8 mouse cellular contexts compared by ENCODE assay signal in the genomic region with DNA sequence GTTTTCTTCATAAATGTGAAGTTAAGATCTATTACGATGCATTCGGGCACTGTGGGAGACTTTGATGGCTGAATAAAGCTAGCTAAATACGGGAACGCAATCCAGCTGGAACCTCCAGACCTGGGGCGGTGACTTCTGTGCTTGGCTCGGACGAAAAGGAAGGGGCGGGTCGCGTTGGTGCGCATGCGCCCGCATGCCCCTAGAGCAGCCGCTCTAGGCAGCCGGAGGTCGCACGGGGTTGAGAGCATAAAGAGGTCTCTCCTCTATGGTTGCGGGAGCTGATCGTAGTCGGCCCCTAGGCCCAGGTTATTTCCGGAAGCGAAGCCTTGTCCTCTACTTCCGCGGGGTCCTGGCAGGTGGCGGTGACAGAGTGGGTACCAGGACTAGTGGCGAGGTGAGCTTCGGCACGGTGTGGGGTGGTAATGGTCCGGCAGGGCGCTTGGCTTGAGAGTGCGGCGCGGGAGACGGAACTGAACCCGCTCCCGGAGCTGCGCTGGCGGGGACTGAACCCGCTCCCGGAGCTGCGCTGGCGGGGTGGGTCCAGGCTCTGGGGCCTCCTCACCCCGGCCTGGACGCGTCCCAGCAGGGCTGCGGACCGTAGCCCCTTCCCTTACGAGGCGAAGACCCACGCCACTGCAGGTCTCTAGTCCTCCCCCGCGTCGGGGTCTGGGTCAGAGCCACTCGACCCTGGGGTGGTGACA. TPM values are rescaled to one million over a fixed set of nuclear protein-coding genes. Genes with fewer than 3 reads are reported as not detected.
DNase-seq lines count a peak whose midpoint lies in the region; ATAC-seq and TF ChIP-seq lines count a peak whose summit lies in the region.

A gene (plus strand): TSS at position 174 of the 701 bp plus-strand sequence.
A gene (plus strand): TSS at position 245 of the 701 bp plus-strand sequence.

- H3ac ChIP-seq in myocyte (ENCODE audit: control insufficient read depth, insufficient read length), result peak within 1 kb of the TSS; percentile 78

- peak within 1 kb of the TSS; percentile 78 for H3K4me2 ChIP-seq in heart, embryonic 11.5 days
- H3K4me2 ChIP-seq in kidney, embryonic 16.5 days (replicated peaks; ENCODE audit: low read depth, low read length), result peak within 1 kb of the TSS; percentile 60
- peak within 1 kb of the TSS; percentile 92 for H3K4me2 ChIP-seq in myocyte (ENCODE audit: low read depth)

- DNase-seq in B cell, adult 2 months, result peak; percentile 92
- peak; percentile 98 for DNase-seq in brain, adult 2 months (ENCODE audit: low read depth, low spot score)
- peak; percentile 87 for DNase-seq in liver, adult 2 months (ENCODE audit: extremely low read depth, low read depth, low spot score)
- DNase-seq in splenic B cell, adult 2 months (ENCODE audit: low read depth, low spot score), result peak; percentile 97

- H3K9me3 ChIP-seq in heart, embryonic 11.5 days (replicated peaks; ENCODE audit: control insufficient read depth, low read length), result no peaks in the 10 kb centered on the region
- no peaks in the 10 kb centered on the region for H3K9me3 ChIP-seq in kidney, embryonic 16.5 days (ENCODE audit: low read length)

- H3K9ac ChIP-seq in heart, embryonic 11.5 days (ENCODE audit: low read depth, low read length), result peak within 1 kb of the TSS; percentile 95
- peak within 1 kb of the TSS; percentile 85 for H3K9ac ChIP-seq in kidney, embryonic 16.5 days (replicated peaks; ENCODE audit: low read length)
- H3K9ac ChIP-seq in liver, adult 2 months (ENCODE audit: low read depth, low read length), result peak within 1 kb of the TSS; percentile 99

- peaks cover 19% of the 10 kb centered on the region for H3K4me1 ChIP-seq in heart, embryonic 11.5 days (ENCODE audit: control insufficient read depth, insufficient read depth, low read length)
- H3K4me1 ChIP-seq in kidney, embryonic 16.5 days (ENCODE audit: insufficient read depth, low read length), result peaks cover 15% of the 10 kb centered on the region
- peaks cover 6% of the 10 kb centered on the region for H3K4me1 ChIP-seq in liver, adult 2 months (ENCODE audit: control insufficient read depth, insufficient read depth, low read length)

- WGBS in heart, embryonic 11.5 days (ENCODE audit: insufficient replicate concordance), result under 1% methylated on average over 54 of the region's 54 CpGs
- under 1% methylated on average over 53 of the region's 54 CpGs for WGBS in kidney, embryonic 16.5 days
- WGBS in liver, adult 2 months, result under 1% methylated on average over 54 of the region's 54 CpGs

- peak; percentile 78; the same call in 1 of the 2 replicates for TF ChIP-seq POLR2A in liver, adult 2 months (IDR thresholded peaks at IDR 0.05; ENCODE audit: extremely low read depth, insufficient read depth, low read length)
- peak; percentile 76 for TF ChIP-seq POLR2A in myocyte (IDR thresholded peaks at IDR 0.05; ENCODE audit: insufficient read length, low read depth)

- H3K79me2 ChIP-seq in liver, adult 2 months (ENCODE audit: control insufficient read depth, insufficient read depth, low read length), result peaks cover 11% of the 10 kb centered on the region; the same call in 1 of the 2 replicates
- peaks cover 20% of the 10 kb centered on the region for H3K79me2 ChIP-seq in myocyte (ENCODE audit: control insufficient read depth, insufficient read depth)

- peak; percentile 79 for ATAC-seq in erythroblast, adult 5-6 weeks (replicated peaks; ENCODE audit: low FRiP score, poor library complexity, severe bottlenecking)
- ATAC-seq in heart, embryonic 11.5 days (replicated peaks; ENCODE audit: insufficient number of reproducible peaks, low FRiP score, low TSS enrichment), result peak; percentile 88
- ATAC-seq in kidney, embryonic 16.5 days (ENCODE audit: low FRiP score, low TSS enrichment), result peak; percentile 94

- TF ChIP-seq CTCF in liver, adult 2 months (IDR thresholded peaks at IDR 0.05; ENCODE audit: low read depth, low read length), result no peak

- no peaks in the 10 kb centered on the region for H3K36me3 ChIP-seq in heart, embryonic 11.5 days (ENCODE audit: control insufficient read depth, insufficient read depth, low read length)
- H3K36me3 ChIP-seq in kidney, embryonic 16.5 days (ENCODE audit: insufficient read depth, low read length), result peaks cover 7% of the 10 kb centered on the region
- H3K36me3 ChIP-seq in liver, adult 2 months (ENCODE audit: control insufficient read depth, insufficient read depth, low read length), result peaks cover 5% of the 10 kb centered on the region
- peaks cover 5% of the 10 kb centered on the region for H3K36me3 ChIP-seq in myocyte (ENCODE audit: control insufficient read depth, insufficient read depth)
- peaks cover 1% of the 10 kb centered on the region; the same call in 1 of the 2 replicates for H3K36me3 ChIP-seq in splenic B cell, adult 2 months (ENCODE audit: control insufficient read depth, insufficient read depth, low read length, poor library complexity, severe bottlenecking)

- H3K27me3 ChIP-seq in heart, embryonic 11.5 days (ENCODE audit: control insufficient read depth, insufficient read depth, low read length), result no peaks in the 10 kb centered on the region
- H3K27me3 ChIP-seq in kidney, embryonic 16.5 days (ENCODE audit: insufficient read depth, low read length), result no peaks in the 10 kb centered on the region
- H3K27me3 ChIP-seq in liver, adult 2 months (ENCODE audit: control insufficient read depth, insufficient read depth, low read length), result no peaks in the 10 kb centered on the region
- no peaks in the 10 kb centered on the region for H3K27me3 ChIP-seq in myocyte (ENCODE audit: control insufficient read depth, insufficient read depth, insufficient read length)
- no peaks in the 10 kb centered on the region for H3K27me3 ChIP-seq in splenic B cell, adult 2 months (ENCODE audit: control insufficient read depth, insufficient read depth, low read length, poor library complexity, severe bottlenecking)

- H3K27ac ChIP-seq in heart, embryonic 11.5 days (ENCODE audit: low read depth, low read length), result peak within 1 kb of the TSS; percentile 84
- peak within 1 kb of the TSS; percentile 94 for H3K27ac ChIP-seq in kidney, embryonic 16.5 days (ENCODE audit: low read length)
- H3K27ac ChIP-seq in liver, adult 2 months (replicated peaks; ENCODE audit: insufficient read depth, low read depth, low read length), result peak within 1 kb of the TSS; percentile 94

- peak within 1 kb of the TSS; percentile 83 for H3K4me3 ChIP-seq in heart, embryonic 11.5 days (ENCODE audit: low read depth, low read length)
- peak within 1 kb of the TSS; percentile 86 for H3K4me3 ChIP-seq in kidney, embryonic 16.5 days (ENCODE audit: low read length)
- H3K4me3 ChIP-seq in liver, adult 2 months (ENCODE audit: insufficient read depth, low read depth, low read length), result peak within 1 kb of the TSS; percentile 83
- H3K4me3 ChIP-seq in myocyte, result peak within 1 kb of the TSS; percentile 92

TF ChIP-seq in myocyte, 11 proteins besides CTCF, POLR2A, EP300 and RAD21:
- TF ChIP-seq SRF (IDR thresholded peaks at IDR 0.05; ENCODE audit: control insufficient read depth, insufficient read length, low read depth) (peak; percentile 60), POLR2AphosphoS2 (IDR thresholded peaks at IDR 0.05; ENCODE audit: insufficient read length, low read depth) (peak; percentile 90), REST (IDR thresholded peaks at IDR 0.05; ENCODE audit: insufficient read depth, insufficient read length) (no peak), USF1 (IDR thresholded peaks at IDR 0.05; ENCODE audit: low read depth) (no peak), MYOD1 (IDR thresholded peaks at IDR 0.05; ENCODE audit: control insufficient read depth in 1 of 3, insufficient read length in 2 of 3, low read depth in 2 of 3) (peak in 1 of 3 experiments; percentile 16), TCF3 (IDR thresholded peaks at IDR 0.05; ENCODE audit: insufficient read length, low read depth) (no peak)

RNA-seq across cellular contexts. Expression of the first gene that starts in this region (rescaled TPM):
- 10.4 and 12.5 TPM in 2 replicates for total RNA-seq in erythroblast, adult 5-6 weeks (2015; ENCODE audit: low replicate concordance)
- total RNA-seq in erythroblast, adult 5-6 weeks (2017; ENCODE audit: low replicate concordance), result 9.8 and 10.6 TPM in 2 replicates
- 35.9 and 37.2 TPM in 2 replicates for polyA plus RNA-seq in heart, embryonic 11.5 days (2014; fragmentation: Nextera tagmentation; extraction: Ambion mirVana)
- polyA plus RNA-seq in kidney, embryonic 16.5 days (2015; fragmentation: Nextera tagmentation; extraction: Ambion mirVana), result 53.7 and 58.0 TPM in 2 replicates
- 36.0 and 44.9 TPM in 2 replicates for total RNA-seq in liver, adult 2 months (2014; rRNA removed)
- 23.0 and 23.4 TPM in 2 replicates for polyA plus RNA-seq in liver, adult 2 months (2012; rRNA removed)
- polyA plus RNA-seq in myocyte (2012; fragmentation: generic; extraction: Trizol), result 12.6 TPM

RNA-seq across cellular contexts. Expression of the second gene that starts in this region (rescaled TPM):
- 1.5 and 3.6 TPM in 2 replicates for total RNA-seq in erythroblast, adult 5-6 weeks (2015; ENCODE audit: low replicate concordance)
- 6.0 and 6.3 TPM in 2 replicates for total RNA-seq in erythroblast, adult 5-6 weeks (2017; ENCODE audit: low replicate concordance)
- 3.4 and 4.4 TPM in 2 replicates for polyA plus RNA-seq in heart, embryonic 11.5 days (2014; fragmentation: Nextera tagmentation; extraction: Ambion mirVana)
- 4.9 and 5.9 TPM in 2 replicates for polyA plus RNA-seq in kidney, embryonic 16.5 days (2015; fragmentation: Nextera tagmentation; extraction: Ambion mirVana)
- total RNA-seq in liver, adult 2 months (2014; rRNA removed), result 6.1 and 7.9 TPM in 2 replicates
- polyA plus RNA-seq in liver, adult 2 months (2012; rRNA removed), result 0.66 TPM in 2 replicates
- polyA plus RNA-seq in myocyte (2012; fragmentation: generic; extraction: Trizol), result 1.1 TPM

Comparison
In these comparisons a context has a peak if more than half of its experiments do, and no peak if none do; other contexts are left out.
1. Peak in every context shown above with its lines: DNase-seq, ATAC-seq, H3K4me3 ChIP-seq and H3K27ac ChIP-seq.